Mouse (Mus musculus) spleen, adult 10 weeks (tissue): Measurements from ENCODE around the gene Lypla2. TPM values are rescaled to one million over a fixed set of nuclear protein-coding genes. Genes with fewer than 3 reads are reported as not detected.

Experiments
- polyA plus RNA-seq: library from polyadenylated mRNA; stranded (reverse); fragments of 350-450 nt; fragmentation: Illumina TruSeq; extraction: RNeasy Lipid Tissue Mini Kit (QIAGEN cat#74804); gene quantifications from one replicate; pipeline ENCODE4 v1.2.3, GENCODE M21; 2015; ENCODE audit warnings: low replicate concordance; ENCODE audit not compliant: insufficient read depth

The Lypla2 gene
- polyA plus RNA-seq = 26.6 TPM

GRCm38 (mm10) chr4:135972556-135972906, at the start of gene Lypla2:
Lypla2 (minus strand) TSS chr4:135972626.

GRCm38 (mm10) chr4:136021549-136022047, 49.2 kb upstream of the Lypla2 start, which contains the start of gene Eloa:
Eloa (minus strand) TSS chr4:136021763.

GRCm38 (mm10) chr4:135986943-135987710, 14.7 kb upstream of the Lypla2 start, which contains the start of gene Pithd1:
Pithd1 (minus strand) TSS chr4:135987264.

GRCm38 (mm10) chr4:135963457-135964193, 8.8 kb downstream of the Lypla2 start, which contains the start of gene Gale:
Gale (plus strand) TSS chr4:135963727.

GRCm38 (mm10) chr4:135946278-135946658, 26.2 kb downstream of the Lypla2 start, which contains the start of gene Hmgcl:
Hmgcl (plus strand) TSS chr4:135946448.

GRCm38 (mm10) chr4:135920304-135921241, 51.9 kb downstream of the Lypla2 start, which contains the start of gene Fuca1:
Fuca1 (plus strand) TSS chr4:135920735.

Other genes starting within 250 kb of the Lypla2 start
- gene Il22ra1, start 244.5 kb downstream of the Lypla2 start, polyA plus RNA-seq = not detected
- 1.1 TPM for gene Myom3, start 212.9 kb downstream of the Lypla2 start, polyA plus RNA-seq
- gene Srsf10, start 116.9 kb downstream of the Lypla2 start, polyA plus RNA-seq = 261 TPM
- gene Pnrc2, start 98.8 kb downstream of the Lypla2 start, polyA plus RNA-seq = 314 TPM
- gene Cnr2, start 77.2 kb downstream of the Lypla2 start, polyA plus RNA-seq = 67.7 TPM
- 265 TPM for gene Fuca1, start 51.9 kb downstream of the Lypla2 start, polyA plus RNA-seq
- 36.8 TPM for gene Hmgcl, start 26.2 kb downstream of the Lypla2 start, polyA plus RNA-seq
- 2.2 TPM for gene Gale, start 8.9 kb downstream of the Lypla2 start, polyA plus RNA-seq
- gene Pithd1, start 14.6 kb upstream of the Lypla2 start, polyA plus RNA-seq = 35.9 TPM
- gene Eloa, start 49.1 kb upstream of the Lypla2 start, polyA plus RNA-seq = 43.3 TPM
- 1,743 TPM for gene Rpl11, start 80.8 kb upstream of the Lypla2 start, polyA plus RNA-seq
- gene Id3, start 170.9 kb upstream of the Lypla2 start, polyA plus RNA-seq = 16.3 TPM
- 33.0 TPM for gene E2f2, start 199.8 kb upstream of the Lypla2 start, polyA plus RNA-seq
- 1.0 TPM for gene Asap3, start 233.7 kb upstream of the Lypla2 start, polyA plus RNA-seq